Mouse (Mus musculus): ENCODE results near the gene Fn1. TPM values are rescaled to one million over a fixed set of nuclear protein-coding genes. Genes with fewer than 3 reads are reported as not detected.

The Fn1 gene
- polyA plus RNA-seq, 1 experiment from 2014 or later = 27.4 TPM

GRCm38 (mm10) chr1:71641206-71641605, 11.8 kb downstream of the Fn1 start:
- H3K27ac ChIP-seq (ENCODE audit: low read depth, low read length) = no peak overlapping the region
- no peak overlapping the region for H3K4me3 ChIP-seq (ENCODE audit: low read length)
- 0 out of 2 replicates have a peak, but pooled peaks cover 3% of the 10 kb centered on the region for H3K36me3 ChIP-seq (ENCODE audit: control insufficient read depth, insufficient read depth, low read length)
- no peak overlapping the region for H3K9ac ChIP-seq (ENCODE audit: low read depth, low read length)
- no peaks in the 10 kb centered on the region for H3K4me1 ChIP-seq (ENCODE audit: control insufficient read depth, insufficient read depth, low read depth, low read length)
- H3K9me3 ChIP-seq (ENCODE audit: control insufficient read depth, low read length) = no peaks in the 10 kb centered on the region
- H3K4me2 ChIP-seq (ENCODE audit: low read length) = no peak overlapping the region
- 94% methylated on average over 11 of the region's 11 CpGs for WGBS
- no peaks in the 10 kb centered on the region for H3K27me3 ChIP-seq (replicated peaks; ENCODE audit: control insufficient read depth, insufficient read depth, low read length)
- no peak for ATAC-seq

- ATAC-seq = no peak
- 95% methylated on average over 8 of the region's 8 CpGs for WGBS
These were observed 12.8 kb downstream of the Fn1 start for GRCm38 (mm10) chr1:71640157-71640556.

GRCm38 (mm10) chr1:71636665-71637064, 16.3 kb downstream of the Fn1 start:
- H3K27ac ChIP-seq (ENCODE audit: low read depth, low read length) = no peak overlapping the region
- WGBS = 93% methylated on average over 4 of the region's 4 CpGs
- no peak overlapping the region for H3K9ac ChIP-seq (ENCODE audit: low read depth, low read length)
- no peak overlapping the region for H3K4me3 ChIP-seq (ENCODE audit: low read length)
- no peaks in the 10 kb centered on the region for H3K4me1 ChIP-seq (ENCODE audit: control insufficient read depth, insufficient read depth, low read depth, low read length)
- no peaks in the 10 kb centered on the region for H3K27me3 ChIP-seq (replicated peaks; ENCODE audit: control insufficient read depth, insufficient read depth, low read length)
- no peak for ATAC-seq
- H3K9me3 ChIP-seq (ENCODE audit: control insufficient read depth, low read length) = no peaks in the 10 kb centered on the region
- H3K36me3 ChIP-seq (ENCODE audit: control insufficient read depth, insufficient read depth, low read length) = 0 out of 2 replicates have a peak, but pooled peaks cover under 1% of the 10 kb centered on the region
- H3K4me2 ChIP-seq (ENCODE audit: low read length) = no peak overlapping the region

More at GRCm38 (mm10) chr1:71640157-71640556, 12.8 kb downstream of the Fn1 start:
- no peak overlapping the region for H3K27ac ChIP-seq (ENCODE audit: low read depth, low read length)
- H3K9me3 ChIP-seq (ENCODE audit: control insufficient read depth, low read length) = no peaks in the 10 kb centered on the region
- no peak overlapping the region for H3K4me2 ChIP-seq (ENCODE audit: low read length)
- no peak overlapping the region for H3K4me3 ChIP-seq (ENCODE audit: low read length)
- H3K4me1 ChIP-seq (ENCODE audit: control insufficient read depth, insufficient read depth, low read depth, low read length) = no peaks in the 10 kb centered on the region
- H3K9ac ChIP-seq (ENCODE audit: low read depth, low read length) = no peak overlapping the region
- H3K27me3 ChIP-seq (replicated peaks; ENCODE audit: control insufficient read depth, insufficient read depth, low read length) = no peaks in the 10 kb centered on the region
- 0 out of 2 replicates have a peak, but pooled peaks cover 3% of the 10 kb centered on the region for H3K36me3 ChIP-seq (ENCODE audit: control insufficient read depth, insufficient read depth, low read length)

DNA sequence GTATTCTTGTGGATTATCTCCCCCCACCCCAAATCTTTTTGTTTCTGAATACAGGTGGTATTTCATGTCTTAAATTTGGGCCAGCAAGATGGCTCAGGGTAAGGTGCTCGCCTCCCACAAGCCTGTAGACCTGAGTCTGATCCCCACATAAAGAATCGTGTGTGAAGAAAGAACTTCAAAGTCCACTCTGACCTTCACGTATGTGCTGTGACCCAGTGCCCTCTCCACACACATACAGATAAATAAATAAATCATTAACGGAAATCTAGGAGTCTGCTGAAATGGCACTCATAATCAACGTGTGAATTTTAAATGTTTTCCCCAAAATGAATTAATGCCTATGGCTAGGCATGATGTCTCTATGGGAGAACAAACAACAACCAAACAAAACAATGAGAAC, 16.9 kb downstream of the Fn1 start:
- no peaks in the 10 kb centered on the region for H3K9me3 ChIP-seq (ENCODE audit: control insufficient read depth, low read length)
- WGBS = 94% methylated on average over 5 of the region's 5 CpGs

DNA sequence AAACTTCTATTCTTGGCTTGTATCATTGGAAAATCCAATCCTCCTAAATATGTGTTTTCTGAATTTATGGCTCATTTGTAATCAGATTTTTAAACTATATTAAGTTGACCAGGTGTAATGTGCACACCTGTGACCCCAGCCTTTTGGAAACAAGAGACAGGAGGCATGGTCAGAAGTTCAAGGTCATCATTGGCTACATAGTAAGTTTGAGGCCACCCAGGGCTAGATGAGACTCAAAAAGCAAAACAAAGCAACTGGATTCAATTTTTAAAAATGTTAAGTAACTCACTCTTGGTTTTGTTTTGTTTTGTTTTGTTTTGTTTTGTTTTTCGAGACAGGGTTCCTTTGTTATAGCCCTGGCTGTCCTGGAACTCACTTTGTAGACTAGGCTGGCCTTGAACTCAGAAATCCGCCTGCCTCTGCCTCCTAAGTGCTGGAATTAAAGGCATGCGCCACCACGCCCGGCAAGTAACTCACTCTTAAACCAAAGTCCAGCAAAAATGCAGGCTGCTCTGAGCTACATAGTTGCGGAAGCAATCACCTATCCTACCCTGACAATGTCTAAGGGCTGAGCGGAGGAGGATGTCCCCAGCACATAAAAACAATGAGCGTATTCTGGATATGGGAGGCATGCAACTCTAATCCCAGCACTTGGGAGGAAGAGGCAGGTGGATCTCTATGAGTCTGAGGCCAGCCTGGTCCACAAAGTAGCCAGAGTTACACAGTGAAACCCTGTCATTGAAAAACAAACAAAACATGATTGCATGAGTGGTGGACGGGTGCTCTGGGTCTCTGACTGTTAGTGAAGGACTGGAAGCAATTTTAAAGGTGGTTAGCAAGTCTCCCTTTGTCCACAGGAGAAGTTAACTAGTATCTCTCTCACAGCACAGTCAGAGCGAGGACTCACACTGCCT, 17.6 kb downstream of the Fn1 start:
- Histone ChIP-seq H3K36me3 (ENCODE audit: control insufficient read depth, insufficient read depth, low read length) (no peaks in the 10 kb centered on the region), H3K9ac (ENCODE audit: low read depth, low read length) (no peak overlapping the region), H3K4me3 (ENCODE audit: low read length) (no peak overlapping the region), H3K4me1 (ENCODE audit: control insufficient read depth, insufficient read depth, low read depth, low read length) (no peaks in the 10 kb centered on the region), H3K27me3 (replicated peaks; ENCODE audit: control insufficient read depth, insufficient read depth, low read length) (no peaks in the 10 kb centered on the region), H3K4me2 (ENCODE audit: low read length) (no peak overlapping the region), H3K9me3 (ENCODE audit: control insufficient read depth, low read length) (no peaks in the 10 kb centered on the region), H3K27ac (ENCODE audit: low read depth, low read length) (no peak overlapping the region)
- 93% methylated on average over 10 of the region's 10 CpGs for WGBS
- no peak for ATAC-seq

More for the DNA sequence above, 16.9 kb downstream of the Fn1 start:
- Histone ChIP-seq H3K4me3 (ENCODE audit: low read length) (no peak overlapping the region), H3K36me3 (ENCODE audit: control insufficient read depth, insufficient read depth, low read length) (no peaks in the 10 kb centered on the region), H3K4me1 (ENCODE audit: control insufficient read depth, insufficient read depth, low read depth, low read length) (no peaks in the 10 kb centered on the region), H3K9ac (ENCODE audit: low read depth, low read length) (no peak overlapping the region), H3K27me3 (replicated peaks; ENCODE audit: control insufficient read depth, insufficient read depth, low read length) (no peaks in the 10 kb centered on the region), H3K27ac (ENCODE audit: low read depth, low read length) (no peak overlapping the region), H3K4me2 (ENCODE audit: low read length) (no peak overlapping the region)
- ATAC-seq = no peak

- no peak overlapping the region for H3K9ac ChIP-seq (ENCODE audit: low read depth, low read length)
- no peaks in the 10 kb centered on the region for H3K36me3 ChIP-seq (ENCODE audit: control insufficient read depth, insufficient read depth, low read length)
- ATAC-seq = no peak
- WGBS = 94% methylated on average over 6 of the region's 6 CpGs
- no peaks in the 10 kb centered on the region for H3K9me3 ChIP-seq (ENCODE audit: control insufficient read depth, low read length)
- H3K4me1 ChIP-seq (ENCODE audit: control insufficient read depth, insufficient read depth, low read depth, low read length) = no peaks in the 10 kb centered on the region
- H3K27ac ChIP-seq (ENCODE audit: low read depth, low read length) = no peak overlapping the region
- H3K4me3 ChIP-seq (ENCODE audit: low read length) = no peak overlapping the region
- no peaks in the 10 kb centered on the region for H3K27me3 ChIP-seq (replicated peaks; ENCODE audit: control insufficient read depth, insufficient read depth, low read length)
- no peak overlapping the region for H3K4me2 ChIP-seq (ENCODE audit: low read length)
These were observed 18.5 kb downstream of the Fn1 start for GRCm38 (mm10) chr1:71634471-71634981.

DNA sequence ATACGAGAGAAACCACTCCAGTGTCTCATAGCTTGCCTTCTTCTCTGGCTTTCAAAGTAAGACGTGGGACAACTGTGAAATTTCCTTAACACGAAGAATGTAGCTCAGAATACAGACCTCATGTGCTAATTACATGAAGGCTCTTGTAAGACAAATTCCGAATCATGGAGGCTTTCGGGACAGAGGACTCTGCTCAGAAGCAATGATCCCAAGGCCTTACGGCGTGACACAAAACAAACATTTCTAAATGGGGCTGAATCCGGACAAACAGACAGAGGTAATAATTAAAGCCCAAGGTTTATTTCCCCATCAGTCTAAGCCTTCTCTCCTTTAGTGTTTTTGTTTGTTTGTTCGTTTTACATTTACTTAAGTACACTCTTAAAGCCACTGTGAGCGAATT, 20.6 kb downstream of the Fn1 start:
- Histone ChIP-seq H3K9ac (ENCODE audit: low read depth, low read length) (no peak overlapping the region), H3K4me3 (ENCODE audit: low read length) (no peak overlapping the region), H3K4me2 (ENCODE audit: low read length) (no peak overlapping the region), H3K27ac (ENCODE audit: low read depth, low read length) (no peak overlapping the region), H3K36me3 (ENCODE audit: control insufficient read depth, insufficient read depth, low read length) (no peaks in the 10 kb centered on the region), H3K9me3 (ENCODE audit: control insufficient read depth, low read length) (no peaks in the 10 kb centered on the region), H3K4me1 (ENCODE audit: control insufficient read depth, insufficient read depth, low read depth, low read length) (no peaks in the 10 kb centered on the region), H3K27me3 (replicated peaks; ENCODE audit: control insufficient read depth, insufficient read depth, low read length) (no peaks in the 10 kb centered on the region)
- WGBS = 90% methylated on average over 10 of the region's 10 CpGs
- ATAC-seq = no peak

DNA sequence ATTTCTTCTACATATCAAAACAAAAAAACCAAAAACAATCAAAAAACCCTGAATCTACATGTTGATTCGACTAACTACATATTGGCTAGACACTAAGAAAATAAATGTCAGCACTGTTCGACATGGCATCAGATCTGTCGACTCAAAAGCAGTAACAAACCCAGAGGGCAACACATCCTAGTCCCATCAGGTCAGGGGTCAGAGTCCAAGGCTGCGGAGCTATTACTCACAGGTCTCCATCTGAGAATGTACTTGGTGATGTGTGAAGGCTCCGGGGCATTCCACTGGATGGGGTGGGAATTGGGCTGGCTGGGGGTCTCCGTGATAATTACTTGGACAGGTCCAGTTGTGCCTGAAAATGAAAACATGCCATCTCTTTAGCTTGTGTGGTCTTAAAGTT, 21.2 kb downstream of the Fn1 start:
- ATAC-seq = no peak
- H3K4me1 ChIP-seq (ENCODE audit: control insufficient read depth, insufficient read depth, low read depth, low read length) = no peaks in the 10 kb centered on the region
- no peaks in the 10 kb centered on the region for H3K27me3 ChIP-seq (replicated peaks; ENCODE audit: control insufficient read depth, insufficient read depth, low read length)
- no peaks in the 10 kb centered on the region for H3K9me3 ChIP-seq (ENCODE audit: control insufficient read depth, low read length)
- no peak overlapping the region for H3K9ac ChIP-seq (ENCODE audit: low read depth, low read length)
- WGBS = 85% methylated on average over 6 of the region's 6 CpGs
- H3K27ac ChIP-seq (ENCODE audit: low read depth, low read length) = no peak overlapping the region
- H3K36me3 ChIP-seq (ENCODE audit: control insufficient read depth, insufficient read depth, low read length) = no peaks in the 10 kb centered on the region
- no peak overlapping the region for H3K4me3 ChIP-seq (ENCODE audit: low read length)
- H3K4me2 ChIP-seq (ENCODE audit: low read length) = no peak overlapping the region

- no peaks in the 10 kb centered on the region for H3K4me1 ChIP-seq (ENCODE audit: control insufficient read depth, insufficient read depth, low read depth, low read length)
- H3K36me3 ChIP-seq (ENCODE audit: control insufficient read depth, insufficient read depth, low read length) = no peaks in the 10 kb centered on the region
- no peak overlapping the region for H3K9ac ChIP-seq (ENCODE audit: low read depth, low read length)
- no peaks in the 10 kb centered on the region for H3K27me3 ChIP-seq (replicated peaks; ENCODE audit: control insufficient read depth, insufficient read depth, low read length)
- no peaks in the 10 kb centered on the region for H3K9me3 ChIP-seq (ENCODE audit: control insufficient read depth, low read length)
- WGBS = 88% methylated on average over 8 of the region's 8 CpGs
- no peak overlapping the region for H3K4me3 ChIP-seq (ENCODE audit: low read length)
- H3K4me2 ChIP-seq (ENCODE audit: low read length) = no peak overlapping the region
- no peak for ATAC-seq
- H3K27ac ChIP-seq (ENCODE audit: low read depth, low read length) = no peak overlapping the region
These were observed 22.8 kb downstream of the Fn1 start for GRCm38 (mm10) chr1:71630243-71630642.

Data from hindbrain, embryonic 16.5 days (tissue).